Mouse (Mus musculus) stomach, postnatal 0 days (tissue): ENCODE measurements at regions not wholly inside any gene's neighbourhood (a gene's known extent, or its start where the extent isn't known, plus 50 kb on each side); places are given as distances from the start of the nearest gene placed in this dataset.
"Not testable (repeated sequence)": the region's sequence is repeated elsewhere in the genome, so short reads cannot be mapped to it uniquely, and the experiment has no call there.

Source experiments
- ATAC-seq: fragments of 200-750 bp; cut with Nextera tagmentation; 2 replicates; pipeline ENCODE4 v1.8.0; 2017; ENCODE audit not compliant: low FRiP score, low TSS enrichment
- DNase-seq: peaks from one replicate; pipeline ENCODE4 v3.0.0-alpha.2; 2016; ENCODE audit warnings: low spot score
- H3K27ac ChIP-seq: fragments of 300-500 bp; sonication (generic); replicated peaks from 2 replicates; pipeline ENCODE4 v1.5.1; 2014; ENCODE audit warnings: mild to moderate bottlenecking, control low read depth
- H3K27me3 ChIP-seq: fragments of 300-500 bp; sonication (generic); 2 replicates; pipeline ENCODE4 v1.6.1; 2014; ENCODE audit warnings: low read length; ENCODE audit not compliant: control insufficient read depth, insufficient read depth
- H3K36me3 ChIP-seq: fragments of 300-500 bp; sonication (generic); 2 replicates; pipeline ENCODE4 v1.6.1; 2014; ENCODE audit warnings: low read length, mixed read lengths; ENCODE audit not compliant: control insufficient read depth, insufficient read depth
- H3K4me1 ChIP-seq: fragments of 300-500 bp; sonication (generic); replicated peaks from 2 replicates; pipeline ENCODE4 v1.6.1; 2014; ENCODE audit warnings: antibody characterized with exemption; ENCODE audit not compliant: control insufficient read depth, insufficient read depth
- H3K4me2 ChIP-seq: fragments of 300-500 bp; sonication (generic); replicated peaks from 2 replicates; pipeline ENCODE4 v1.6.1; 2014; ENCODE audit warnings: low read depth, mild to moderate bottlenecking, control low read depth, moderate library complexity
- H3K4me3 ChIP-seq: fragments of 300-500 bp; sonication (generic); 2 replicates; pipeline ENCODE4 v1.5.1; 2014; ENCODE audit warnings: low read depth, low read length, control low read depth
- H3K9ac ChIP-seq: fragments of 300-500 bp; sonication (generic); 2 replicates; pipeline ENCODE4 v1.6.1; 2014; ENCODE audit warnings: mild to moderate bottlenecking, low read length, control low read depth, mixed read lengths
- H3K9me3 ChIP-seq: fragments of 300-500 bp; sonication (generic); 2 replicates; pipeline ENCODE4 v1.6.1; 2016; ENCODE audit warnings: low read length; ENCODE audit not compliant: control insufficient read depth
- CTCF ChIP-seq: IDR thresholded peaks from 2 replicates; pipeline ENCODE4 v1.5.1; 2016; ENCODE audit warnings: antibody characterized with exemption, low read depth, mild to moderate bottlenecking, moderate library complexity
- EP300 ChIP-seq: optimal IDR thresholded peaks from 2 replicates; pipeline ENCODE3; 2016; ENCODE audit warnings: antibody characterized with exemption
- WGBS: fragments of 180-500 bp; shearing (Covaris S2); extraction: QIAGEN DNeasy Blood & Tissue Kit; methylation state at CpG from one replicate; pipeline ENCODE4 v1.1.7; 2014; 5-methylcytosine and 5-hydroxymethylcytosine counted together

- H3K4me2 ChIP-seq = no peak overlapping the region
- no peaks in the 10 kb centered on the region for H3K9me3 ChIP-seq
- WGBS = 62% methylated on average over 11 of the region's 11 CpGs
- no peak overlapping the region for H3K4me3 ChIP-seq
- TF ChIP-seq EP300 (no peak), CTCF (no peak)
- H3K27ac ChIP-seq = no peak overlapping the region
- no peak for DNase-seq
- no peak overlapping the region for H3K9ac ChIP-seq
- no peaks in the 10 kb centered on the region for H3K27me3 ChIP-seq
- 0 out of 2 replicates have a peak, but pooled peaks cover 3% of the 10 kb centered on the region for H3K4me1 ChIP-seq
- H3K36me3 ChIP-seq = no peaks in the 10 kb centered on the region
- ATAC-seq = no peak
Measured at GRCm38 (mm10) chr10:43667732-43668247, 89.7 kb downstream of the Cd24a start.

- 67% methylated on average over 5 of the region's 5 CpGs for WGBS
Measured at GRCm38 (mm10) chr10:43669471-43669870, 91.4 kb downstream of the Cd24a start.

GRCm38 (mm10) chr10:43670745-43671144 is 92.7 kb downstream of the Cd24a start:
- Histone ChIP-seq H3K4me3 (no peak overlapping the region), H3K27ac (no peak overlapping the region), H3K27me3 (no peaks in the 10 kb centered on the region), H3K9me3 (no peaks in the 10 kb centered on the region), H3K4me1 (0 out of 2 replicates have a peak, but pooled peaks cover 3% of the 10 kb centered on the region), H3K9ac (no peak overlapping the region), H3K36me3 (no peaks in the 10 kb centered on the region), H3K4me2 (no peak overlapping the region)
- TF ChIP-seq EP300 (no peak), CTCF (no peak)
- DNase-seq (no peak), ATAC-seq (no peak)
- WGBS = 64% methylated on average over 1 of the region's 1 CpGs

More at GRCm38 (mm10) chr10:43669471-43669870, 91.4 kb downstream of the Cd24a start:
- Histone ChIP-seq H3K4me1 (0 out of 2 replicates have a peak, but pooled peaks cover 3% of the 10 kb centered on the region), H3K4me2 (no peak overlapping the region), H3K36me3 (no peaks in the 10 kb centered on the region), H3K9ac (no peak overlapping the region), H3K9me3 (no peaks in the 10 kb centered on the region), H3K27me3 (no peaks in the 10 kb centered on the region), H3K27ac (no peak overlapping the region), H3K4me3 (no peak overlapping the region)
- DNase-seq (no peak), ATAC-seq (no peak)
- TF ChIP-seq EP300 (no peak), CTCF (no peak)

GRCm38 (mm10) chr10:43671785-43672184 is 93.7 kb downstream of the Cd24a start:
- H3K9me3 ChIP-seq = no peaks in the 10 kb centered on the region
- H3K27ac ChIP-seq = no peak overlapping the region
- no peaks in the 10 kb centered on the region for H3K27me3 ChIP-seq
- ATAC-seq = no peak
- H3K4me1 ChIP-seq = 0 out of 2 replicates have a peak, but pooled peaks cover 3% of the 10 kb centered on the region
- TF ChIP-seq CTCF (no peak), EP300 (no peak)
- H3K9ac ChIP-seq = no peak overlapping the region
- no peaks in the 10 kb centered on the region for H3K36me3 ChIP-seq
- H3K4me2 ChIP-seq = no peak overlapping the region
- no peak overlapping the region for H3K4me3 ChIP-seq
- no peak for DNase-seq
- 76% methylated on average over 3 of the region's 3 CpGs for WGBS

GRCm38 (mm10) chr10:43672490-43672889 is 94.4 kb downstream of the Cd24a start:
- no peak overlapping the region for H3K4me2 ChIP-seq
- H3K4me1 ChIP-seq = 0 out of 2 replicates have a peak, but pooled peaks cover 3% of the 10 kb centered on the region
- TF ChIP-seq EP300 = no peak
- no peak for TF ChIP-seq CTCF
- H3K9ac ChIP-seq = no peak overlapping the region
- 39% methylated on average over 6 of the region's 6 CpGs for WGBS
- H3K27me3 ChIP-seq = no peaks in the 10 kb centered on the region
- no peak overlapping the region for H3K4me3 ChIP-seq
- no peaks in the 10 kb centered on the region for H3K9me3 ChIP-seq
- no peak overlapping the region for H3K27ac ChIP-seq
- ATAC-seq (no peak), DNase-seq (no peak)
- H3K36me3 ChIP-seq = no peaks in the 10 kb centered on the region

- Histone ChIP-seq H3K9me3 (no peaks in the 10 kb centered on the region), H3K4me1 (0 out of 2 replicates have a peak, but pooled peaks cover 3% of the 10 kb centered on the region), H3K36me3 (no peaks in the 10 kb centered on the region), H3K9ac (no peak overlapping the region), H3K27ac (no peak overlapping the region), H3K27me3 (no peaks in the 10 kb centered on the region), H3K4me3 (no peak overlapping the region), H3K4me2 (no peak overlapping the region)
- ATAC-seq (no peak), DNase-seq (no peak)
- 63% methylated on average over 1 of the region's 1 CpGs for WGBS
- TF ChIP-seq CTCF (no peak), EP300 (no peak)
Measured at GRCm38 (mm10) chr10:43674749-43675148, 96.7 kb downstream of the Cd24a start.

GRCm38 (mm10) chr10:43675495-43675894 is 97.4 kb downstream of the Cd24a start:
- H3K9me3 ChIP-seq, H3K4me1 ChIP-seq, H3K27ac ChIP-seq, H3K9ac ChIP-seq, H3K4me2 ChIP-seq, H3K27me3 ChIP-seq, ATAC-seq, DNase-seq, H3K4me3 ChIP-seq, H3K36me3 ChIP-seq: not testable (repeated sequence)
- WGBS = 88% methylated on average over 1 of the region's 1 CpGs
